Mouse (Mus musculus) natural killer cell, adult 2 months (primary cell): ENCODE measurements around the gene Wdr24.
"Not testable (repeated sequence)": the region's sequence is repeated elsewhere in the genome, so short reads cannot be mapped to it uniquely, and the experiment has no call there.

Source experiments
- DNase-seq, 2 experiments: peaks; one replicate each; pipeline ENCODE4 v3.0.0; 2022; ENCODE audit warnings: low spot score in 2 of 2

The Wdr24 gene

DNA sequence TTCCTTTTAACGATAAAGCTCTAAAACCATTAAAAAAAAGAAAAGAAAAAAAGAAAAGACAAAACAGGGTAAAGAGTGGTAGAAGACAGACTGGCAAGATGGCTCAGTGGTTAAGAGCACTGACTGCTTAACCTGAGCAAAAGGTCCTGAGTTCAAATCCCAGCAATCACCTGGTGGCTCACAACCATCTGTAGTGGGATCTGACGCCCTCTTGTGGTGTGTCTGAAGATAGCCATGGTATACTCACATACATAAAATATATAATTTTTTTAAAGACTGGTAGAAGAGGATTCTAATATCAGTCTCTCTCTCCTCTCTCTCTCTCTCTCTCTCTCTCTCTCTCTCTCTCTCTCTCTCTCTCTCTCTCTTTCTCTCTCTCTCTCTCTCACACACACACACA is 16.0 kb upstream of the Wdr24 start:
- not testable (repeated sequence) for DNase-seq

DNA sequence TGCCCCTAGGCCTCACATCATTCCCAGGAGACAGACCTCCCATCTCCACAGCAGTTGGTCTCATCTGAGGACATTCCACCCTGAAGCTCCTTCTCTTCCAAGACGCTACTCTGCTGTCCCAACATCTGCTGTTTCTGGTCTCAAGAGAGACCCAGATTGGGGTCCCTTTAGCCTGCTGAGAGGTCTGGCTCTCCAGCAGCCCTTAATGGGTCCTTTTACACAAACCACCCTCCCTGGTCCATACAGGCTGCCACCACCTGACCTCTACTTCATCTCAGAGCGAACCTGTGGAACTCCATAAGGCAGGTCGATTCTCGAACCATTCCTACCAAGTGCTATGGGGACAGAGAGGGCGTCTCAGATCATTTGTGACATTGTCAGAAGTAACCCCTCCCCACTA is 15.4 kb upstream of the Wdr24 start:
- DNase-seq = no peak

DNA sequence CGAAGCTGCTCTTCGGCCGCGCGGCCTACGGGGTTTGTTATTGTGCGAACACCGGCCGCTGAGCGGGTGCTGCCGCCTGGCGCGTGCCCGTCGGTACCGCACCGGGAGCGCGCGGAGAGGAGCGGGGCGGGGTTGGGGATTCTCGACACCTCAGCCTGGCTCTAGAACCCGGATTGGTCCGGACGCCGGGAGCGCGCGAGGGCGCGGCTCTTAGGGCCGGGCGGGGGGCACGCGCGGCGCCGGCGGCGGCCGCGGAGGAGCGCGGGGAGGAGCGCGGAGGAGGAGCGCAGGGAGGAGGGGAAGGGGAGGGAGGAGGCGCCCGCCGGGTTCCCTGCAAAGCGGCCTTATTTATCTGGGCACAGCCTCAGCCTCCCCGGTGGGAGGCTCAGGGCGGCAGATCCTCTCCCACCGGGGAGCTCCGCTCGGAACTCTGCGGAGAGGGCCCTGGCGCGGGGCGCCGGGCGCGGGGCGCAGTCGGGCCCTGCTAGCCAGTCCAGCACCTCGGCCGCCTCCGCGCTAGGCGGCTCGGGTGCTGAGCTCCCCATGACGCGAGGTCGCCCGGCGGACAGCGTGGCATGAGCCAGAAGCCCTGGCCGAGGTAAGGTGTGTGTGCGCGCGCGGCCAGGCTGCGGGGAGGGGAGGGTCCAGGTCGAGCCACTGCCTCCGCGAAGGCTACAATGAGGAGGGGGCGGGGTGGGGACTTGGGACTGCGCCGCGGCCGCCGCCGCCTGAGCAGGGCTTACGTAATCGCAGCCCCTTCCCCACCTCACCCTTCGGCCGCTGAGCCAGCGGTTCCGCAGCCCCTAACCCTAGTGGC is 14.4 kb upstream of the Wdr24 start, which contains the start of gene Fbxl16:
TSS of gene Fbxl16 (plus strand) at position 297 of the 817 bp plus-strand sequence.
- no peak for DNase-seq

DNA sequence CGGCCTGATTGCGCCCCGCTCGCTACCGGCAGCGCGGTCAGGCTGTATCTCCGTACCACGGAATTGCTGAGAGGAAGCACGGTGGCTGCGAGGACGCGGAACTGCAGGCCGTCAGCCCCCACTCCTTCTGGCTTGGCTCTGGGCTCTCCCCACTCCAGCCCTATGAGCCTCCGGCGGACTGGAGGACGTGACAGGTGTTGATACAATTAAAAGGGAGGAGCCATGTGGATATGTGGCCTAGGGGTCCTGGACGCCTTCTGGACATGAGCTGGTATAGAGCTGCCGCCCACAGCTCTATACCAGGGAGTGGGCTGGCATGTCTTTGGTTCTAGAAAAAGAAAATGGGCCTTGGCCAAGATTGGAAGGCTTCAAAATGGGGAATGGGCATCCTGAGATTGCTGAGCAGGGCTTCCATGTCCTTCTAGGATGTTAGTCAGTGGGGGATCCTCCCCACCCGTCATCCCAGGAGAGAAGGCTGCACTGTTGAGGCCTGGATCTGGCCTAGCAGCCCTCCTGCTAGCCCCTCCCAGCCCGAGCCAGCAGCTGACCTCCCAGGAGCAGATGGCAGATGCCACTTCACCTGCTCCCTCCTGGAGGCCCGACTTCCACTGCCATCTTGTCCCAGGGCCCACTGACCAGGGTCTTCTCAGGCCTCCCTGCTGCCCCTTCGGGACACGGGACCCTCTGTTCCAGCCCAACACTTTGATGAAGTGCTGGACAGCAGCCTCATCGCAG is 13.7 kb upstream of the Wdr24 start:
- no peak for DNase-seq

DNA sequence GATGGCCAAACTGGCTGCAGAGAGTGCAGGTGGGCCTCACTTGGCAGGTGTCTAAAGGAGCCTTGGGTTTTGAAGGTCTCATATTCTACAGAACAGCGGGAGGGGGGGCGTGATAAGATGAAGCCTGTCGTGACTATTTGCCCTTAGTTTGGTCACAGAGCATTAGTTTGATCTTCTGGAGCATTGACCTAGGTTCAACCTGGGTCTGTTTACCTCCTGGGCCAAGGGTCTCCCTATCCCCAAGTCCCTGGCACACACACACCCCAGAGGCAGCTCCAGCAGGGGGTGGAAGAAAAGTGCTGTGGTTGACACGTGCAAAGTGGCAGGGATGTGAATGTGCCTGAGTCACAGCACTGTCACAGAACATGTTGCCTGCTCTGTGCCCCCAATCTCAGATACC is 12.5 kb upstream of the Wdr24 start:
- DNase-seq = no peak

DNA sequence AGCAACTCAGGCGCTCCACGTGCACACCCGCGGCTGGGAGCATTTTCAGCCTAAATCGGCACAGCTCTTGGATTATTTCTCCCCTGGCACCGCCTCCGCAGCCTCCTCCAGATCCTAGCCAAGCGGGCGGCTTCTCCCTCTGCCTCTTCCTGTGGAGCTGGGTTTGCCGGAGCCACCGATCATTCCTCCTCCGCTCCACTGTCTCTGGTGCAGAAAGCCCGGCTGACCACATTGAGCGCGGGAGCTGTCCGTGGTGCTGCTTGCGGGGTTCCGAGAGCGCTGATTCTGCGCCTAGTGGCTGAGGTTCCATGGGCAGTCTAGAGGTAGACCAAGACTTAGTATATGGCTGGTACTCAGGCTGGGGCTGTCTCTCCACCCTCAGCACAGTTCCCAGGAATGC is 10.0 kb upstream of the Wdr24 start:
- DNase-seq = peak; percentile 57 to 73

DNA sequence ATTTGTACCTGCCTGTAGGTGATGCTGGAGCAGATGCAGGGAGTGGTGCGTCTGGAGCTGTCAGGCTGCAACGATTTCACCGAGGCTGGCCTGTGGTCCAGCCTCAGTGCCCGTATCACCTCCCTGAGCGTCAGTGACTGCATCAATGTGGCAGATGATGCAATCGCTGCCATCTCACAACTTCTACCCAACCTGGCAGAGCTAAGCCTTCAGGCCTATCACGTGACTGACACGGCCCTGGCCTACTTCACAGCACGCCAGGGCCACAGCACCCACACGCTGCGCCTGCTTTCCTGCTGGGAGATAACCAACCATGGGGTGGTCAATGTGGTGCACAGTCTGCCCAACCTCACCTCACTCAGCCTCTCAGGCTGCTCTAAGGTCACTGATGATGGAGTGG is 5.8 kb upstream of the Wdr24 start:
- no peak for DNase-seq

DNA sequence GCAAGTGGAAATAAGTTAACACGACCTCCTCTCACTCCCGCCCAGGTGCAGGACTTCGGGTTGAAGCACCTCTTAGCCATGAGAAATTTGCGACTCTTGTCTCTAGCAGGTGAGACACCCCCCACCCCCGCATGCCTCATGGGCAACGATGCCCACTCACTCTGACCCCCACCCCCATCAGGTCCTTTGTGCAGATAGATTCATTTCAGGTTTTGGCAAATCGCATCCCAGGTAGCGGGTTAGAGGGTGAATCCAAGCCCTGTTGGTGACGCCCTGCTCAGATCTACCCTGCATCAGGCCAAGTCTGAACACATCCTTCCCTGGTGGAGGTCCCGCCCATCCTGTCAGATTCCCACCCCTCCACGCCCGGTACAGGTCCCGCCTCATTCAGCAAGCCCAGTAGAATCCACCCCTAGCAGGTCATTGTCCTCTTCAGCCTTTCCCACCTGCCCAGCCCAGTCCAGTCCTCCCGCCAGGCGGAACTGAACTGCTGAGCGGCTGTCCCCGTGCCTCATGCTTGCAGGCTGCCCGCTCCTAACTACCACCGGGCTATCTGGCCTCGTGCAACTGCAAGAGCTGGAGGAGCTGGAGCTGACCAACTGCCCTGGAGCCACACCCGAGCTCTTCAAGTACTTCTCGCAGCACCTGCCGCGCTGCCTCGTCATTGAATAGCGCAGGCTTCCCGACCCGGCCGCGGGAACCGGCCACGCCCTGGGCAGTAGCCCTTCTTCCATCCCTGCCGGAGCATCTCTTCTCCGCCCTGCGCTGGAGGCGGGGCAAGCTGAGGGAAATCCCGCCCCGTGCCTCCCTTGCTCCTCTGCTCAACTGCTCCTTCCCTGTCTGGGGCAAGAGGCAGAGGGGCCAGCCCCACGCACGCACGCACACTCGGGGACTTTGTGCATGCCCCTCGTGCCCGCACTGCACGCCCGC is 4.3 kb upstream of the Wdr24 start:
- no peak for DNase-seq

DNA sequence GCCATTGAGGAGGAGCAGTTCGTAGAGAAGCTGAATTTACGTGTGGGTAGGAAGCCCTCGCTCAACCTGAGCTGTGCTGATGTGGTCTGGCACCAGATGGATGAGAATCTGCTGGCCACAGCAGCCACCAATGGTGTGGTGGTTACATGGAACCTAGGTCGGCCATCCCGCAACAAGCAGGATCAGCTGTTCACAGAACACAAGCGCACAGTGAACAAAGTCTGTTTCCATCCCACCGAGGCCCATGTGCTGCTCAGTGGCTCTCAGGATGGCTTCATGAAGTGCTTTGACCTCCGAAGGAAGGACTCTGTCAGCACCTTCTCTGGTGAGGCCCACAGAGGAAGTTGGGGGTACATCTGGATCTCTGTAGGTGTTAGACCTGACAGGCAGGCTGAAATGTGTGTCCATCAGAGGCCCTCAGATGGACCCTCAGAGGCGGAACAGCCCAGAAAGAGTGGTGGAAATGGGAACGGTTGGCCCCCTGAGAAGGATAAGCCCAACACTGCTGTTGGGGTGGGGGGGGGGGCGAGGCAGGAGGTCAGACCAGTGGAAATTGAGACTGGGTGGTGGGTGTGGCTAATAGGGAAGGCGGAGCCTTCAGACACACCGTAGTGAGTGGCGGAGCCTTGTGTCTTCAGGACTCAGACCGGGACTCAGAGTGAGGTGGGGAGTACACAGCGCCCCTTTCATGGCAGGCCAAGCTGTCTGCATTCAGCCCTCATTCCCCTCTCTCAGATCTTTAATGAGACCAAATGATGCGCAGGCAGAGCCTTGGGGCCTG is 1.1 kb downstream of the Wdr24 start:
- no peak for DNase-seq

DNA sequence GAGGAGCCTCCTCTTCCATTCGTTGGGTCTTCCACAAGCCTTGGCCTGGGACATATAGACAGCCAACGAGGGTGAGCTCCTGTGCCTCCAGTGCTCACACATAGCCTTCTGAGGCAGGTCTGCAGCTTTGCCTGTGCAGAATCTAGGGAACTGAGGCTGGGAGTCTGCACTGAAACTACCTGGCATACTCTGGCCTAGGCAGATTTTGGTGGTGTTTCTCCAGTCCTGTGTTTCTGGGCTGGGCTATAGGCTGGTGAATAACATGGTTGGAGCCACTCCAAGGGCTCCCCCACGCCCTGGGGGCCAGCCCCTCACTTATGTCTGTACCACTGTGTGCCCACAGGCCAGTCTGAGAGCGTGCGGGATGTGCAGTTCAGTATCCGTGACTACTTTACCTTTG is 1.9 kb downstream of the Wdr24 start:
- no peak for DNase-seq

DNA sequence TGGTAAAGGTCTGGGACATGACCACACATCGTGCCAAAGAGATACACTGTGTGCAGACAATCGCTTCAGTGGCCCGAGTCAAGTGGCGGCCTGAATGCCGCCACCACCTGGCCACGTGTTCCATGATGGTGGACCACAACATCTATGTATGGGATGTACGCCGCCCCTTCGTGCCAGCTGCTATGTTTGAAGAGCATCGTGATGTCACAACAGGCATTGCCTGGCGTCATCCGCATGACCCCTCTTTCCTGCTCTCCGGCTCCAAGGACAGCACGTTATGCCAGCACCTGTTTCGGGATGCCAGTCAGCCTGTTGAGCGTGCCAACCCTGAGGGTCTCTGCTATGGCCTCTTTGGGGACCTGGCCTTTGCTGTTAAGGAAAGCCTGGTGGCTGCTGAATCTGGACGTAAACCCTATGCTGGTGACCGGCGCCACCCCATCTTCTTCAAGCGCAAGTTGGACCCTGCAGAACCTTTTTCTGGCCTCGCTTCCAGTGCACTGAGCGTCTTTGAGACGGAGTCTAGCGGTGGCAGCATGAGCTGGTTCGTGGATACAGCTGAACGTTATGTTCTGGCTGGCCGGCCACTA is 2.6 kb downstream of the Wdr24 start:
- no peak for DNase-seq

DNA sequence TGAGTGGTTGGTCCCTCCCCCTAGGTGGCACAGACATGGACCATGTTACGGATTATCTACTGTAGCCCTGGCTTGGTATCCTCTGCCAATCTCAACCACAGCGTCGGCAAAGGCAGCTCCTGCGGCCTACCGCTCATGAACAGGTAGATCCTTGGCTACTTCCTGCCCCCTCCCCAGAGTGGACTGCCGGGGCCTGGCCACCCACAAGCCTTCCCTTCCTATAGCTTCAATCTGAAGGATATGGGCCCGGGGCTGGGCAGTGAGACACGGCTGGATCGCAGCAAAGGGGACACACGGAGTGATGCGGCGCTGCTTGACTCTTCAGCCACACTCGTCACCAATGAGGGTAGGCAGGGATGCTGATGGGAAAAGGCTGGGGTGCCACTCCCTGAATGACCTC is 3.6 kb downstream of the Wdr24 start:
- no peak for DNase-seq

DNA sequence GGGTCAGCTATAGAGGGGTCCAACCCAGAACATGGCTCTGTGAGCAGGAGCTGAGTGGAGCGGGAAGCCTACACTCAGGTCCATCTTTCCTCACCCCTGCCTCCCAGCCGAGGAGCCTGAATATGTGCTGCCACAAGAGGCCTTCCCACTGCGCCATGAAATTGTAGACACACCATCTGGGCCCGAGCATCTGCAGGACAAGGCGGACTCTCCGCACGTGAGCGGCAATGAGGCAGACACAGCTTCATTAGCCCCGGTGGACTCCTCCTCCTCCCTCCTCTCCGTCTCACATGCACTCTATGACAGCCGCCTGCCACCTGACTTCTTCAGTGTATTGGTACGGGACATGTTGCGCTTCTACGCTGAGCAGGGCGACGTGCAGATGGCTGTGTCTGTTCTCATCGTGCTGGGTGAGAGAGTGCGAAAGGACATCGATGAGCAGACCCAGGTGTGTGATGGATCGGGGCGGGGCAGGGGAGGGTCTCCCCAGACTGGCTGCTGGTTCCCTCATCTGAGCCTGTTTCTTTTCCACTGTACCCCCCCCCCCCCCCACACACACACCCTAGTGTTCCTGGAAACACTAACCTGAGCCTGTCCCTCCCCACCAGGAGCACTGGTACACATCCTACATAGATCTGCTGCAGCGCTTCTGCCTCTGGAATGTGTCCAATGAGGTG is 4.3 kb downstream of the Wdr24 start:
- no peak for DNase-seq

DNA sequence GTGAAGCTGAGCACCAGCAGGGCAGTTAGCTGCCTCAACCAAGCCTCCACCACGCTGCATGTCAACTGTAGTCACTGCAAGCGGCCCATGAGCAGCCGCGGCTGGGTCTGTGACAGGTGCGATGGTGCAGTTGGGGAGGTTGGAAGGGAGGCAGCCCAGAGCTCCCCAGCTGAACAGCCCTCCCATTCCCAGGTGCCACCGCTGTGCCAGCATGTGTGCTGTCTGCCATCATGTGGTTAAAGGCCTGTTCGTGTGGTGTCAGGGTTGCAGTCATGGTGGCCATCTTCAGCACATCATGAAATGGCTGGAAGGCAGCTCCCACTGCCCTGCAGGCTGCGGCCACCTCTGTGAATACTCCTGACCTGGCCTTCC is 4.8 kb downstream of the Wdr24 start:
- no peak for DNase-seq

DNA sequence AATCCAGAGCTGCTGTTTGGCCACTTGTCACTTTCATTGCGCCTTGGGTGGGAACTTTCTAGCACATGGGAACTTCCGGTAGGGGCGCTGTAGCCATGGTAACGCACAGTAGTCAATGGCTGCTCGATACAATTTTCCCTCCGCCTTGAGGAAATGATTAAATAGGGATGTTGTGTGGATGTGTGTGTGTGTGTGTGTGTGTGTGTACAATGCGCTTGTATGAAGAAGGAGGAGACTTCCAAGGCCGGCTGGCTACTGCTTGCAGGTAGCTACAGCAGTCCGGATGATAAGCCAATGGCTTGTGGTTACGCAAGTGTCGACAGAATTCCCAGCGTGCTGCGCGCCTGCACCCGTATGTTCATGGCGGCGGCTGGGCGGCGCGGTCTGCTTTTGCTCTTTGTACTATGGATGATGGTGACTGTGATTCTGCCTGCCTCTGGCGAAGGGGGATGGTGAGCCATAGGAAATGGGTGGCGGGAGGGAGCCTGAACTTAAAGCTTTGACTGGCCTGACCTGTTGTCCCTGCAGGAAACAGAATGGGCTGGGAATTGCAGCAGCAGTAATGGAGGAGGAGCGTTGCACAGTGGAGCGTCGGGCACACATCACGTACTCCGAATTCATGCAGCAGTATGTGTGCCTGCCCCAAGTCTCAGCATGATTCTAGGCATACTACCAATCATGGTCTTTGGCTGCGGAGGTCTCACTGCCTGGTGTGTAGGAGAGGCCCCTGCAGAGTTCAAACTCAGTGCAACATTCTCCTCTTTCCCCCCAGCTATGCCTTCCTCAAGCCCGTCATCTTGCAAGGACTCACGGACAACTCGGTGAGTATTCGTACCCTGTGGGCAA is 5.5 kb downstream of the Wdr24 start, which contains the start of gene Jmjd8:
TSS of gene Jmjd8 (plus strand) at position 156 of the 846 bp plus-strand sequence.
- peak; percentile 53 to 56 for DNase-seq

DNA sequence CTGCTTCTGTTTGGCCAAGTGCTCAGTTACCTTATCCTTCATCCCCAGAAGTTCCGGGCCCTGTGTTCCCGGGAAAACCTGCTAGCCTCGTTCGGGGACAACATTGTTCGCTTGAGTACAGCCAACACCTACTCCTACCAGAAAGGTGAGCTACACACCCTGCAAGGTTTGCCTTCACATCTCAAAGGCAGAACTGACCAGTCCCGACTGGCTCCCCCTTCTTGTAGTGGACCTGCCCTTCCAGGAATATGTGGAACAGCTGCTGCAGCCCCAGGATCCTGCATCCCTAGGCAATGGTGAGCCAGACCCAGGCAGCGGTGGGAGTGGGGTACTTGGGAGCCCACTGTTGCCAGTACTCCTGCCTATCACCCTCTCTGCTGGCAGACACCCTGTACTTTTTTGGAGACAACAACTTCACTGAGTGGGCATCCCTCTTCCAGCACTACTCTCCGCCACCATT is 6.2 kb downstream of the Wdr24 start:
- DNase-seq = no peak

DNA sequence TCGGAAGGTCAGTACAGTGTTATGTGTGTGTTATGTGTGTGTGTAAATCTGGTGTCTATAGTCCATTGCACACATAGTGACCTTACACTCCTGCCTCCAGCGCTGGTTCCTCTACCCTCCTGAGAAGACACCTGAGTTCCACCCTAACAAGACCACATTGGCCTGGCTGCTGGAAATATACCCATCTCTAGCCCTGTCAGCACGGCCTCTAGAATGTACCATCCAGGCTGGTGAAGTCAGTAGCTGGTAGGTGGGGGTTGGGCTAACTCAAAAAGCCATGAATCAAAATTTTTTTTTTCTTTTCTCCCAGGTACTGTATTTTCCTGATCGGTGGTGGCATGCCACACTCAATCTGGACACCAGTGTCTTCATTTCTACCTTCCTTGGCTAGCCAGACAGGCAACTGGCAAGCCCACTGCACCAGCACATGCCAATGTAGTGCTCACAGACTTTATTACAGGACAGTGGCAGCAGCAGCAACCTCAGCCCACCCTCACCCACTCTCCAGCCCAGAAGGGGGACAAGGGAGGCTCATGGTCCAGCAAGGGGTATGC is 6.8 kb downstream of the Wdr24 start:
- DNase-seq = no peak

DNA sequence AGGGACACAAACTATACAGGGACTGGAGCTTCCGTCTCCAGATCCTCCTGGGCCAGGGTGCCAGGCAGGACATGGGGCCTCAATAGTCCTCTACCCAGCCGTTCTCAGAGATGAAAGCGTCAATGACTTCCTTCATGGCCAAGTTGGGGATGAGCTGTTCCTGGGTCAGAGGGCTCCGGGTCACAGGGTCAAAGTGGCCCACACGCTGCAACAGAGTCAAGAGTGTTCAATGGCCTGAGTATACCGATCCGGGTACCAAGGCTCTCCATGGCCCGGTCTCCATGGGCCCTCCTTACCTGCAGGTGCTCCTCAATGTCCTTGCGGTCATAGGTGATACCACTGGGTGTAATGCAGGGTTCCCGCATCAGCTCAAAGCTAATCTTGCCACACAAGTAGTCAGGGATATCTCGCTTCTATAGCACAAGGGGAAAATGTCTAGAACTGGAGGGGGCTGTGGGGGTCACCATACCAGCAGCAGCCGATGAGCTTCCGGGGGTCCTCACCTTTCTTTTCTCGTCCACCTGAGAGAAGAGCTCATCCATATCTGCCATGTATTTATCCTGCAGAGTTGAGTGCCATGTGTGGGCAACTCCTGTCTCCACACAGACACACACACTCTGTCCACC is 7.5 kb downstream of the Wdr24 start:
- DNase-seq = no peak
